Mouse (Mus musculus): ENCODE results near the gene Bmi1. TPM values are rescaled to one million over a fixed set of nuclear protein-coding genes. Genes with fewer than 3 reads are reported as not detected.
A peak's percentile ranks its signal among the peaks of the same experiment; 100 is the strongest.

The Bmi1 gene
- polyA plus RNA-seq, 1 experiment, result 3.1 TPM

GRCm38 (mm10) chr2:18686826-18687519 is 10.2 kb downstream of the Bmi1 start:
- TF ChIP-seq CTCF (IDR thresholded peaks at IDR 0.05; ENCODE audit: extremely low read depth, insufficient read length, insufficient replicate concordance, low read depth, low read length) (no peak), POLR2A (IDR thresholded peaks at IDR 0.05; ENCODE audit: low read depth, low read length) (no peak)
- H3K4me3 ChIP-seq (ENCODE audit: low read depth, low read length), result no peak overlapping the region
- H3K36me3 ChIP-seq (ENCODE audit: control insufficient read depth, insufficient read depth, low read length), result peaks cover 4% of the 10 kb centered on the region; the same call in 1 of the 2 replicates
- no peak overlapping the region for H3K27ac ChIP-seq (ENCODE audit: insufficient read depth, low read depth, low read length)
- H3K4me1 ChIP-seq (ENCODE audit: control insufficient read depth, insufficient read depth, insufficient read length, low read length), result peaks cover 20% of the 10 kb centered on the region
- H3K27me3 ChIP-seq (ENCODE audit: control insufficient read depth, insufficient read depth, low read length), result peaks cover 30% of the 10 kb centered on the region
- 95% methylated on average over 8 of the region's 8 CpGs for WGBS

GRCm38 (mm10) chr2:18687671-18688170 is 10.9 kb downstream of the Bmi1 start:
- WGBS, result 32% methylated on average over 9 of the region's 9 CpGs
- H3K36me3 ChIP-seq (ENCODE audit: control insufficient read depth, insufficient read depth, low read length), result peaks cover 3% of the 10 kb centered on the region; the same call in 1 of the 2 replicates
- TF ChIP-seq POLR2A (IDR thresholded peaks at IDR 0.05; ENCODE audit: low read depth, low read length) (no peak), CTCF (IDR thresholded peaks at IDR 0.05; ENCODE audit: extremely low read depth, insufficient read length, insufficient replicate concordance, low read depth, low read length) (no peak)
- peaks cover 20% of the 10 kb centered on the region for H3K4me1 ChIP-seq (ENCODE audit: control insufficient read depth, insufficient read depth, insufficient read length, low read length)
- peaks cover 37% of the 10 kb centered on the region for H3K27me3 ChIP-seq (ENCODE audit: control insufficient read depth, insufficient read depth, low read length)
- no peak overlapping the region for H3K27ac ChIP-seq (ENCODE audit: insufficient read depth, low read depth, low read length)
- H3K4me3 ChIP-seq (ENCODE audit: low read depth, low read length), result no peak overlapping the region

- H3K4me3 ChIP-seq (ENCODE audit: low read depth, low read length), result peak overlapping the region; percentile 62
Observed at GRCm38 (mm10) chr2:18688286-18688685, 11.5 kb downstream of the Bmi1 start.

GRCm38 (mm10) chr2:18688708-18689063 is 11.9 kb downstream of the Bmi1 start:
- H3K27me3 ChIP-seq (ENCODE audit: control insufficient read depth, insufficient read depth, low read length), result peaks cover 41% of the 10 kb centered on the region
- peaks cover 3% of the 10 kb centered on the region; the same call in 1 of the 2 replicates for H3K36me3 ChIP-seq (ENCODE audit: control insufficient read depth, insufficient read depth, low read length)
- peaks cover 20% of the 10 kb centered on the region for H3K4me1 ChIP-seq (ENCODE audit: control insufficient read depth, insufficient read depth, insufficient read length, low read length)
- H3K4me3 ChIP-seq (ENCODE audit: low read depth, low read length), result peak overlapping the region; percentile 62
- 2% methylated on average over 45 of the region's 45 CpGs for WGBS
- H3K27ac ChIP-seq (ENCODE audit: insufficient read depth, low read depth, low read length), result no peak overlapping the region
- TF ChIP-seq POLR2A (IDR thresholded peaks at IDR 0.05; ENCODE audit: low read depth, low read length), result no peak
- TF ChIP-seq CTCF (IDR thresholded peaks at IDR 0.05; ENCODE audit: extremely low read depth, insufficient read length, insufficient replicate concordance, low read depth, low read length), result no peak

More at GRCm38 (mm10) chr2:18688286-18688685, 11.5 kb downstream of the Bmi1 start:
- Histone ChIP-seq H3K27me3 (ENCODE audit: control insufficient read depth, insufficient read depth, low read length) (peaks cover 41% of the 10 kb centered on the region), H3K4me1 (ENCODE audit: control insufficient read depth, insufficient read depth, insufficient read length, low read length) (peaks cover 20% of the 10 kb centered on the region), H3K27ac (ENCODE audit: insufficient read depth, low read depth, low read length) (no peak overlapping the region), H3K36me3 (ENCODE audit: control insufficient read depth, insufficient read depth, low read length) (peaks cover 3% of the 10 kb centered on the region; the same call in 1 of the 2 replicates)
- no peak for TF ChIP-seq CTCF (IDR thresholded peaks at IDR 0.05; ENCODE audit: extremely low read depth, insufficient read length, insufficient replicate concordance, low read depth, low read length)
- TF ChIP-seq POLR2A (IDR thresholded peaks at IDR 0.05; ENCODE audit: low read depth, low read length), result no peak
- 26% methylated on average over 6 of the region's 6 CpGs for WGBS

- Histone ChIP-seq H3K4me3 (ENCODE audit: low read depth, low read length) (peak overlapping the region; percentile 62), H3K27ac (ENCODE audit: insufficient read depth, low read depth, low read length) (no peak overlapping the region), H3K36me3 (ENCODE audit: control insufficient read depth, insufficient read depth, low read length) (no peaks in the 10 kb centered on the region), H3K4me1 (ENCODE audit: control insufficient read depth, insufficient read depth, insufficient read length, low read length) (peaks cover 20% of the 10 kb centered on the region), H3K27me3 (ENCODE audit: control insufficient read depth, insufficient read depth, low read length) (peaks cover 42% of the 10 kb centered on the region)
- no peak for TF ChIP-seq POLR2A (IDR thresholded peaks at IDR 0.05; ENCODE audit: low read depth, low read length)
- no peak for TF ChIP-seq CTCF (IDR thresholded peaks at IDR 0.05; ENCODE audit: extremely low read depth, insufficient read length, insufficient replicate concordance, low read depth, low read length)
- WGBS, result 1% methylated on average over 51 of the region's 51 CpGs
Observed at GRCm38 (mm10) chr2:18689064-18689921, 12.5 kb downstream of the Bmi1 start.

GRCm38 (mm10) chr2:18690055-18690691 is 13.4 kb downstream of the Bmi1 start:
- Histone ChIP-seq H3K36me3 (ENCODE audit: control insufficient read depth, insufficient read depth, low read length) (no peaks in the 10 kb centered on the region), H3K4me3 (ENCODE audit: low read depth, low read length) (peak overlapping the region; percentile 62), H3K4me1 (ENCODE audit: control insufficient read depth, insufficient read depth, insufficient read length, low read length) (peaks cover 20% of the 10 kb centered on the region), H3K27me3 (ENCODE audit: control insufficient read depth, insufficient read depth, low read length) (peaks cover 50% of the 10 kb centered on the region), H3K27ac (ENCODE audit: insufficient read depth, low read depth, low read length) (no peak overlapping the region)
- TF ChIP-seq POLR2A (IDR thresholded peaks at IDR 0.05; ENCODE audit: low read depth, low read length) (no peak), CTCF (IDR thresholded peaks at IDR 0.05; ENCODE audit: extremely low read depth, insufficient read length, insufficient replicate concordance, low read depth, low read length) (no peak)
- WGBS, result 1% methylated on average over 58 of the region's 58 CpGs

All from small intestine, adult 2 months (tissue).